Mouse (Mus musculus) liver, embryonic 14.5 days (tissue): ENCODE data around the gene Prpf18.

Source experiments
- CTCF ChIP-seq: IDR thresholded peaks from 2 replicates; pipeline ENCODE4 v1.5.1; 2016; ENCODE audit warnings: antibody characterized with exemption, low read depth, control low read depth
- EP300 ChIP-seq: IDR thresholded peaks from 2 replicates; pipeline ENCODE4 v1.6.1; 2016; ENCODE audit warnings: antibody characterized with exemption, low read depth

DNA sequence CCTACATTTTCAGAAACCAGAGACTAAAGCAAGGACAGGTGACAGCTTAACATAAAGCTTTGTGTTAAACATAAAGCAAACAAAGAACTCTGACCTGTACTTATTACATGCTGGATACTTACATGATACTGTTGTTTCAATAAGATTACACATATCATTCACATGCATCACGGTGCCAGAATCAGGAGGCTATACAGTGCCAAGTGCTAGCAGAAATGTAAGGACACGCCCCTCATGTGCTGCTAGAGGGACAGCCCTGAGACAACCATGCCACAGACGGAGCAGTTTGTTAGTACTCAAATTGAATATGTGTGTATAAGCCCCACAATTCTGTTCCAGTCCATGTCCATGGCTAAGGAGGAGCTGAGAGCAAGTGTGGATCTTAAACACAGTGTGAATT is 13.7 kb downstream of the Prpf18 start:
- TF ChIP-seq CTCF (no peak), EP300 (no peak)
